Mouse (Mus musculus): ENCODE data around the gene Ppm1b. TPM values are rescaled to one million over a fixed set of nuclear protein-coding genes. Genes with fewer than 3 reads are reported as not detected.

The Ppm1b gene
- polyA plus RNA-seq, 1 experiment from 2014 or later: 104 TPM

GRCm38 (mm10) chr17:85026436-85026835 lies 69.9 kb downstream of the Ppm1b start:
- no peak overlapping the region for H3K4me3 ChIP-seq
- no peak overlapping the region for H3K4me2 ChIP-seq (replicated peaks)
- H3K27ac ChIP-seq (replicated peaks): no peak overlapping the region
- no peak for ATAC-seq (ENCODE audit: low FRiP score, low read depth)
- 93% methylated on average over 6 of the region's 6 CpGs for WGBS
- no peak overlapping the region for H3K9ac ChIP-seq (replicated peaks)
- no peaks in the 10 kb centered on the region for H3K27me3 ChIP-seq
- no peaks in the 10 kb centered on the region for H3K36me3 ChIP-seq
- H3K4me1 ChIP-seq: 0 out of 2 replicates have a peak, but pooled peaks cover 2% of the 10 kb centered on the region
- H3K9me3 ChIP-seq: no peaks in the 10 kb centered on the region

- no peak overlapping the region for H3K4me3 ChIP-seq
- WGBS: 92% methylated on average over 3 of the region's 3 CpGs
- ATAC-seq (ENCODE audit: low FRiP score, low read depth): no peak
Observed at GRCm38 (mm10) chr17:85027247-85027646, 70.7 kb downstream of the Ppm1b start.

GRCm38 (mm10) chr17:85028093-85028739 lies 71.7 kb downstream of the Ppm1b start, which contains the start of gene Slc3a1:
Gene Slc3a1 (plus strand): TSS chr17:85028376.
- Histone ChIP-seq H3K4me3 (no peak within 1 kb of the TSS), H3K4me2 (replicated peaks) (no peak within 1 kb of the TSS), H3K36me3 (no peaks in the 10 kb centered on the region), H3K9me3 (no peaks in the 10 kb centered on the region), H3K9ac (replicated peaks) (no peak within 1 kb of the TSS), H3K27ac (replicated peaks) (no peak within 1 kb of the TSS), H3K27me3 (no peaks in the 10 kb centered on the region), H3K4me1 (0 out of 2 replicates have a peak, but pooled peaks cover 2% of the 10 kb centered on the region)
- ATAC-seq (ENCODE audit: low FRiP score, low read depth): no peak
- WGBS: 92% methylated on average over 20 of the region's 20 CpGs

More at GRCm38 (mm10) chr17:85027247-85027646, 70.7 kb downstream of the Ppm1b start:
- Histone ChIP-seq H3K4me1 (0 out of 2 replicates have a peak, but pooled peaks cover 2% of the 10 kb centered on the region), H3K27me3 (no peaks in the 10 kb centered on the region), H3K4me2 (replicated peaks) (no peak overlapping the region), H3K9me3 (no peaks in the 10 kb centered on the region), H3K9ac (replicated peaks) (no peak overlapping the region), H3K36me3 (no peaks in the 10 kb centered on the region), H3K27ac (replicated peaks) (no peak overlapping the region)

- Histone ChIP-seq H3K4me1 (0 out of 2 replicates have a peak, but pooled peaks cover 2% of the 10 kb centered on the region), H3K36me3 (no peaks in the 10 kb centered on the region), H3K27me3 (no peaks in the 10 kb centered on the region), H3K27ac (replicated peaks) (no peak overlapping the region), H3K9ac (replicated peaks) (no peak overlapping the region), H3K9me3 (no peaks in the 10 kb centered on the region), H3K4me3 (no peak overlapping the region), H3K4me2 (replicated peaks) (no peak overlapping the region)
- WGBS: 90% methylated on average over 10 of the region's 10 CpGs
- ATAC-seq (ENCODE audit: low FRiP score, low read depth): no peak
Observed at GRCm38 (mm10) chr17:85028797-85029196, 72.3 kb downstream of the Ppm1b start.

GRCm38 (mm10) chr17:85030651-85031050 lies 74.1 kb downstream of the Ppm1b start:
- Histone ChIP-seq H3K4me1 (0 out of 2 replicates have a peak, but pooled peaks cover 2% of the 10 kb centered on the region), H3K9ac (replicated peaks) (no peak overlapping the region), H3K27ac (replicated peaks) (no peak overlapping the region), H3K9me3 (no peaks in the 10 kb centered on the region), H3K27me3 (no peaks in the 10 kb centered on the region), H3K4me2 (replicated peaks) (no peak overlapping the region), H3K36me3 (no peaks in the 10 kb centered on the region), H3K4me3 (no peak overlapping the region)
- WGBS: 76% methylated on average over 5 of the region's 5 CpGs
- ATAC-seq (ENCODE audit: low FRiP score, low read depth): no peak

GRCm38 (mm10) chr17:85033087-85033486 lies 76.5 kb downstream of the Ppm1b start:
- no peaks in the 10 kb centered on the region for H3K9me3 ChIP-seq
- no peaks in the 10 kb centered on the region for H3K36me3 ChIP-seq
- H3K4me2 ChIP-seq (replicated peaks): no peak overlapping the region
- no peaks in the 10 kb centered on the region for H3K27me3 ChIP-seq
- ATAC-seq (ENCODE audit: low FRiP score, low read depth): no peak
- 96% methylated on average over 3 of the region's 3 CpGs for WGBS
- no peak overlapping the region for H3K4me3 ChIP-seq
- H3K4me1 ChIP-seq: 0 out of 2 replicates have a peak, but pooled peaks cover under 1% of the 10 kb centered on the region
- H3K27ac ChIP-seq (replicated peaks): no peak overlapping the region
- no peak overlapping the region for H3K9ac ChIP-seq (replicated peaks)

- Histone ChIP-seq H3K4me2 (replicated peaks) (no peak overlapping the region), H3K4me3 (no peak overlapping the region), H3K27me3 (no peaks in the 10 kb centered on the region), H3K36me3 (no peaks in the 10 kb centered on the region), H3K9me3 (no peaks in the 10 kb centered on the region), H3K4me1 (no peaks in the 10 kb centered on the region), H3K27ac (replicated peaks) (no peak overlapping the region), H3K9ac (replicated peaks) (no peak overlapping the region)
- 69% methylated on average over 11 of the region's 11 CpGs for WGBS
- ATAC-seq (ENCODE audit: low FRiP score, low read depth): no peak
Observed at GRCm38 (mm10) chr17:85034068-85034467, 77.5 kb downstream of the Ppm1b start.

GRCm38 (mm10) chr17:85037855-85038254 lies 81.3 kb downstream of the Ppm1b start:
- Histone ChIP-seq H3K27ac (replicated peaks) (no peak overlapping the region), H3K36me3 (no peaks in the 10 kb centered on the region), H3K4me3 (no peak overlapping the region), H3K4me1 (no peaks in the 10 kb centered on the region), H3K27me3 (no peaks in the 10 kb centered on the region), H3K9me3 (no peaks in the 10 kb centered on the region), H3K4me2 (replicated peaks) (no peak overlapping the region), H3K9ac (replicated peaks) (no peak overlapping the region)
- WGBS: 81% methylated on average over 5 of the region's 5 CpGs
- ATAC-seq (ENCODE audit: low FRiP score, low read depth): no peak

GRCm38 (mm10) chr17:85038311-85038710 lies 81.8 kb downstream of the Ppm1b start:
- H3K9me3 ChIP-seq: no peaks in the 10 kb centered on the region
- no peak for ATAC-seq (ENCODE audit: low FRiP score, low read depth)
- 85% methylated on average over 4 of the region's 4 CpGs for WGBS
- no peak overlapping the region for H3K9ac ChIP-seq (replicated peaks)
- H3K36me3 ChIP-seq: no peaks in the 10 kb centered on the region
- no peak overlapping the region for H3K4me3 ChIP-seq
- H3K4me1 ChIP-seq: no peaks in the 10 kb centered on the region
- no peaks in the 10 kb centered on the region for H3K27me3 ChIP-seq
- no peak overlapping the region for H3K27ac ChIP-seq (replicated peaks)
- no peak overlapping the region for H3K4me2 ChIP-seq (replicated peaks)

- 97% methylated on average over 5 of the region's 5 CpGs for WGBS
- ATAC-seq (ENCODE audit: low FRiP score, low read depth): no peak
- no peaks in the 10 kb centered on the region for H3K36me3 ChIP-seq
- H3K9me3 ChIP-seq: no peaks in the 10 kb centered on the region
- no peaks in the 10 kb centered on the region for H3K27me3 ChIP-seq
- no peak overlapping the region for H3K4me2 ChIP-seq (replicated peaks)
- no peaks in the 10 kb centered on the region for H3K4me1 ChIP-seq
- H3K4me3 ChIP-seq: no peak overlapping the region
- no peak overlapping the region for H3K9ac ChIP-seq (replicated peaks)
- no peak overlapping the region for H3K27ac ChIP-seq (replicated peaks)
Observed at GRCm38 (mm10) chr17:85038761-85039160, 82.2 kb downstream of the Ppm1b start.

GRCm38 (mm10) chr17:85040913-85041312 lies 84.4 kb downstream of the Ppm1b start:
- no peak overlapping the region for H3K4me2 ChIP-seq (replicated peaks)
- no peak overlapping the region for H3K27ac ChIP-seq (replicated peaks)
- H3K9ac ChIP-seq (replicated peaks): no peak overlapping the region
- no peaks in the 10 kb centered on the region for H3K36me3 ChIP-seq
- H3K9me3 ChIP-seq: no peaks in the 10 kb centered on the region
- no peaks in the 10 kb centered on the region for H3K4me1 ChIP-seq
- H3K27me3 ChIP-seq: no peaks in the 10 kb centered on the region
- no peak overlapping the region for H3K4me3 ChIP-seq
- ATAC-seq (ENCODE audit: low FRiP score, low read depth): no peak
- WGBS: 85% methylated on average over 7 of the region's 7 CpGs

- no peak for ATAC-seq (ENCODE audit: low FRiP score, low read depth)
- no peak overlapping the region for H3K9ac ChIP-seq (replicated peaks)
- H3K27ac ChIP-seq (replicated peaks): no peak overlapping the region
- WGBS: 53% methylated on average over 6 of the region's 6 CpGs
- H3K4me2 ChIP-seq (replicated peaks): no peak overlapping the region
- H3K4me1 ChIP-seq: no peaks in the 10 kb centered on the region
- no peaks in the 10 kb centered on the region for H3K9me3 ChIP-seq
- no peaks in the 10 kb centered on the region for H3K36me3 ChIP-seq
- H3K4me3 ChIP-seq: no peak overlapping the region
- no peaks in the 10 kb centered on the region for H3K27me3 ChIP-seq
Observed at GRCm38 (mm10) chr17:85042419-85042818, 85.9 kb downstream of the Ppm1b start.

- Histone ChIP-seq H3K4me3 (no peak overlapping the region), H3K9ac (replicated peaks) (no peak overlapping the region), H3K4me2 (replicated peaks) (no peak overlapping the region), H3K27me3 (no peaks in the 10 kb centered on the region), H3K36me3 (no peaks in the 10 kb centered on the region), H3K27ac (replicated peaks) (no peak overlapping the region), H3K4me1 (no peaks in the 10 kb centered on the region), H3K9me3 (no peaks in the 10 kb centered on the region)
- WGBS: 92% methylated on average over 6 of the region's 6 CpGs
- ATAC-seq (ENCODE audit: low FRiP score, low read depth): no peak
Observed at GRCm38 (mm10) chr17:85043404-85043816, 86.9 kb downstream of the Ppm1b start.
